Mouse (Mus musculus) ES-E14 (cell line): ENCODE measurements around the gene Cdk5. TPM values are rescaled to one million over a fixed set of nuclear protein-coding genes. Genes with fewer than 3 reads are reported as not detected.

ENCODE experiments used
- DNase-seq: peaks from one replicate; pipeline ENCODE4 v3.0.0-alpha.2; 2013; ENCODE audit warnings: low read depth, low spot score
- H3K27ac ChIP-seq: 2 replicates; pipeline ENCODE4 v1.5.1; 2012; ENCODE audit warnings: low read depth, mild to moderate bottlenecking, low read length, moderate library complexity, mixed read lengths; ENCODE audit not compliant: poor library complexity, insufficient read depth, severe bottlenecking
- H3K36me3 ChIP-seq: 2 replicates; pipeline ENCODE4 v1.6.1; 2012; ENCODE audit warnings: mild to moderate bottlenecking, low read length, moderate library complexity, mixed read lengths; ENCODE audit not compliant: control insufficient read depth, poor library complexity, insufficient read depth, severe bottlenecking
- H3K4me1 ChIP-seq, 2 experiments: fragments of 150-350 bp in 1 of 2; sonication (generic) in 1 of 2; 2 replicates each; pipeline ENCODE4 v1.6.1; 2012; ENCODE audit warnings: low read length in 2 of 2, mild to moderate bottlenecking in 1 of 2, mixed read lengths in 1 of 2; ENCODE audit not compliant: control insufficient read depth in 2 of 2, insufficient read depth in 2 of 2, poor library complexity in 1 of 2
- H3K4me3 ChIP-seq, 2 experiments: fragments of 150-350 bp in 1 of 2; sonication (generic) in 1 of 2; 2 replicates each; pipeline ENCODE4 v1.5.1; 2012; ENCODE audit warnings: low read length in 2 of 2, low read depth in 1 of 2, mild to moderate bottlenecking in 1 of 2, mixed read lengths in 1 of 2; ENCODE audit not compliant: insufficient read depth in 1 of 2, poor library complexity in 1 of 2, severe bottlenecking in 1 of 2
- H3K9ac ChIP-seq: 2 replicates; pipeline ENCODE4 v1.6.1; 2012; ENCODE audit warnings: low read depth, mild to moderate bottlenecking, low read length, mixed read lengths; ENCODE audit not compliant: poor library complexity, insufficient read depth, severe bottlenecking
- H3K9me3 ChIP-seq: fragments of 150-350 bp; sonication (generic); 2 replicates; pipeline ENCODE4 v1.6.1; 2012; ENCODE audit warnings: low read depth, mild to moderate bottlenecking, low read length; ENCODE audit not compliant: control insufficient read depth, insufficient read depth
- CHD2 ChIP-seq: IDR thresholded peaks from 2 replicates; pipeline ENCODE4 v1.6.1; 2014; ENCODE audit warnings: mild to moderate bottlenecking, low read depth, low read length, inconsistent platforms
- HCFC1 ChIP-seq: IDR thresholded peaks from 2 replicates; pipeline ENCODE4 v1.6.1; 2012; ENCODE audit warnings: low read length, inconsistent platforms, borderline replicate concordance; ENCODE audit not compliant: insufficient read depth
- MAFK ChIP-seq: IDR thresholded peaks from 2 replicates; pipeline ENCODE4 v1.6.1; 2014; ENCODE audit warnings: mild to moderate bottlenecking, low read depth, low read length, inconsistent platforms; ENCODE audit not compliant: insufficient read depth
- ZC3H11A ChIP-seq: IDR thresholded peaks from 2 replicates; pipeline ENCODE4 v1.6.1; 2012; ENCODE audit warnings: low read depth, mild to moderate bottlenecking, inconsistent platforms, low read length, borderline replicate concordance
- ZNF384 ChIP-seq: IDR thresholded peaks from 2 replicates; pipeline ENCODE4 v1.6.1; 2012; ENCODE audit warnings: low read depth, low read length, inconsistent platforms
- in situ Hi-C, 2 experiments: fragments of 600-800 bp; cut with MboI; formaldehyde crosslinking; loops; one replicate each; pipeline ENCODE4 v1.15.1; 2025; ENCODE audit warnings: low sequenced_read_pairs in 2 of 2, inconsistent platforms in 1 of 2; ENCODE audit not compliant: unreplicated experiment in 2 of 2
- total RNA-seq: library from RNA; depleted of rRNA; stranded (reverse); fragments of 300-350 nt; gene quantifications from 2 replicates; pipeline ENCODE4 v1.2.3, GENCODE M21; 2012; rRNA removed

The Cdk5 gene
- total RNA-seq, 1 experiment, result 17.8 TPM

GRCm38 (mm10) chr5:24374666-24375328 lies 48.5 kb downstream of the Cdk5 start:
- in situ Hi-C loops, result no loop called here
- TF ChIP-seq ZC3H11A, result no peak
- TF ChIP-seq CHD2, result no peak
- no peak for TF ChIP-seq MAFK
- no peak for TF ChIP-seq HCFC1
- TF ChIP-seq ZNF384, result no peak
- Histone ChIP-seq H3K4me3 (no peak overlapping the region), H3K9ac (no peak overlapping the region), H3K4me1 (peaks cover 0 to 9% of the 10 kb centered on the region in 2 experiments; a peak in 1 of 4 replicates), H3K9me3 (no peaks in the 10 kb centered on the region), H3K36me3 (no peaks in the 10 kb centered on the region), H3K27ac (no peak overlapping the region)
- no peak for DNase-seq

- Histone ChIP-seq H3K9ac (no peak overlapping the region), H3K36me3 (no peaks in the 10 kb centered on the region), H3K9me3 (no peaks in the 10 kb centered on the region), H3K27ac (no peak overlapping the region), H3K4me3 (no peak overlapping the region), H3K4me1 (0 out of 4 replicates have a peak, but pooled peaks cover 0 to 3% of the 10 kb centered on the region in 2 experiments)
- TF ChIP-seq ZC3H11A (no peak), CHD2 (no peak), MAFK (no peak), HCFC1 (no peak), ZNF384 (no peak)
- in situ Hi-C loops, result no loop called here
- no peak for DNase-seq
These were observed 49.1 kb downstream of the Cdk5 start for GRCm38 (mm10) chr5:24374216-24374615.

GRCm38 (mm10) chr5:24373807-24374206 lies 49.5 kb downstream of the Cdk5 start:
- no peak overlapping the region for H3K27ac ChIP-seq
- H3K9me3 ChIP-seq, result no peaks in the 10 kb centered on the region
- TF ChIP-seq MAFK, result no peak
- no peak for TF ChIP-seq ZNF384
- TF ChIP-seq ZC3H11A, result no peak
- no peak for TF ChIP-seq HCFC1
- TF ChIP-seq CHD2, result no peak
- 0 out of 4 replicates have a peak, but pooled peaks cover 0 to 3% of the 10 kb centered on the region in 2 experiments for H3K4me1 ChIP-seq
- no peak overlapping the region for H3K4me3 ChIP-seq
- H3K36me3 ChIP-seq, result no peaks in the 10 kb centered on the region
- in situ Hi-C loops, result no loop called here
- DNase-seq, result no peak
- H3K9ac ChIP-seq, result no peak overlapping the region

GRCm38 (mm10) chr5:24369767-24370166 lies 53.6 kb downstream of the Cdk5 start:
- Histone ChIP-seq H3K9me3 (no peaks in the 10 kb centered on the region), H3K27ac (no peak overlapping the region), H3K36me3 (no peaks in the 10 kb centered on the region), H3K4me1 (peaks cover 2 to 8% of the 10 kb centered on the region in 2 experiments; a peak in 1 of 4 replicates), H3K9ac (no peak overlapping the region), H3K4me3 (no peak overlapping the region)
- in situ Hi-C loops, result no loop called here
- TF ChIP-seq ZC3H11A (no peak), MAFK (no peak), CHD2 (no peak), ZNF384 (no peak), HCFC1 (no peak)
- DNase-seq, result no peak

Other genes with a start within 250 kb of the Cdk5 start
- gene Kcnh2, start 71.9 kb downstream of the Cdk5 start, total RNA-seq, result 6.5 and 7.7 TPM in 2 replicates
- 2.2 and 5.8 TPM in 2 replicates for gene Nos3, start 58.7 kb downstream of the Cdk5 start, total RNA-seq
- 3.7 and 8.2 TPM in 2 replicates for gene Atg9b, start 31.4 kb downstream of the Cdk5 start, total RNA-seq
- 46.5 and 70.5 TPM in 2 replicates for gene Abcb8, start 29.9 kb downstream of the Cdk5 start, total RNA-seq
- 0.40 and 0.90 TPM in 2 replicates for gene Asic3, start 10.1 kb downstream of the Cdk5 start, total RNA-seq
- 30.4 and 31.5 TPM in 2 replicates for gene Slc4a2, start 307 bp upstream of the Cdk5 start, total RNA-seq
- 70.4 and 111 TPM in 2 replicates for gene Fastk, start 21.8 kb upstream of the Cdk5 start, total RNA-seq
- 7.8 and 11.5 TPM in 2 replicates for gene Tmub1, start 24.3 kb upstream of the Cdk5 start, total RNA-seq
- 50.1 and 51.2 TPM in 2 replicates for gene Agap3, start 28.6 kb upstream of the Cdk5 start, total RNA-seq
- gene Gbx1, start 103.7 kb upstream of the Cdk5 start, total RNA-seq, result 0.40 and 0.69 TPM in 2 replicates
- gene Asb10, start 117.4 kb upstream of the Cdk5 start, total RNA-seq, result 0.18 and 0.53 TPM in 2 replicates
- 0.13 and 0.21 TPM in 2 replicates for gene 4931409K22Rik, start 133.3 kb upstream of the Cdk5 start, total RNA-seq
- gene Abcf2, start 153.9 kb upstream of the Cdk5 start, total RNA-seq, result 139 and 171 TPM in 2 replicates
- 23.0 and 23.7 TPM in 2 replicates for gene Chpf2, start 163.2 kb upstream of the Cdk5 start, total RNA-seq
- 4.9 and 8.5 TPM in 2 replicates for gene Smarcd3, start 200.9 kb upstream of the Cdk5 start, total RNA-seq